Mouse (Mus musculus): Measurements from ENCODE around the gene Acaca.

Acaca gene

DNA sequence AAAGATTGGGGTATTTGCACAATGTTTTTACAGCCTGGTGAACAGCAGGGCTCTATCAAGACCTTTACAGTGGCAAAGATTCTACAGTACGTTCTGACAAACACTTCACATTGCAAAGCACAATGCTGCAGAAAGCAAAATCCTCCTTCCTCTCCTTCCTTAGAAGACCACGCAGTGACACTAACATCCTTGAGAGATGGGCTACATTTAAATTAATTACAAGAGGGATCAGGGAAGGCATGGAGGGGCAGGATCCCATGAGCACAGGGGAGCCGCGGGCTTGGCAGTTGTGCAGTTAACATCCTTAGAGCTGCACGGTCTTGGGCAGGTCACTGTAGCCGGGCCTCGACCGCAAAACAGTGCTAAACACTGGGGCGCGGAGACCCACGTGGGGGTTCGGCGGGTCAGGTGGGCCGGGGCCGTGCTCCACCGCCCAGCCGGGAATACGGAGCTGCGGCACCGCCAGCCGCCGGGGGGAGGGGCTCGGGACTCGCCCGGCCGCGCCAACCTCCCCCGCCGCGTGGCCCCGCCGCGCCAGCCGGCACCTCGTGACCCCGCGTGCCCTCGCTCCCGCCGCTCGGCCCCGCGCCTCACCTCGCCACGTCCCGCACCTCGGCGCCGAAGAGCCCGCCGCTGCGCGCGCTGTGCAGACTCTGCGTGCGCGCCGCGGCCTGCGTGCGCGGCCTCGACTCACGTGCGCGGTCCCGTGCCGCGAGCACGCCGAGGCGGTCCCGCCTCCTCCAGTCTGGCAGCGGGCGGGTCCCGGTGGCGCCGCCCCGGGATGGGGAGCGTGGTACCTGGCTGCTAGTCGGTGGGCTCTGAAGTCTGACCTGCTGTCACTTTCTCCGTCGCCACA is at the start of gene Acaca, which contains the start of gene Tada2a:
Gene Acaca (plus strand): TSS at position 730 of the 856 bp plus-strand sequence.
Gene Tada2a (minus strand): TSS at position 658 of the 856 bp plus-strand sequence.
- DNase-seq (ENCODE audit: low spot score) = peak; percentile 87

DNA sequence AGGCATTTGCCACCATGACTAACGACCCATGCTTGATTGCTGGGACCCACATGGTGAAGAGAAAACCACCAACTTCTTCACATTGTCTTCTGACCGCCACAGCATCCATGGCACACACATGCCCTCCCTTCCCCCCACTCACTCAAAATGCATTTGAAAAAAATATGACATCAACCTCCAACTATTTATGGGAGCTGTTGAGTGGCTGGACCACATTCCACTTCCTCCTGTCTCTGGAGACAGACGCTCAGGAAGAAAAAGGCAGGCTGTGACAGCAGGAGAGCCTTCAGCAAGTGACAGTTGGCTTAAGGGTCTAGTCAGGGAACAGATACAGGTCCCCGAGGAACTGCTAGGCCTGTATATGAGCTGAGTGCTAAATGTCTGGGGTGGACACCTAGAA is 49.6 kb upstream of the Acaca start:
- no peak for DNase-seq (ENCODE audit: low spot score)

DNA sequence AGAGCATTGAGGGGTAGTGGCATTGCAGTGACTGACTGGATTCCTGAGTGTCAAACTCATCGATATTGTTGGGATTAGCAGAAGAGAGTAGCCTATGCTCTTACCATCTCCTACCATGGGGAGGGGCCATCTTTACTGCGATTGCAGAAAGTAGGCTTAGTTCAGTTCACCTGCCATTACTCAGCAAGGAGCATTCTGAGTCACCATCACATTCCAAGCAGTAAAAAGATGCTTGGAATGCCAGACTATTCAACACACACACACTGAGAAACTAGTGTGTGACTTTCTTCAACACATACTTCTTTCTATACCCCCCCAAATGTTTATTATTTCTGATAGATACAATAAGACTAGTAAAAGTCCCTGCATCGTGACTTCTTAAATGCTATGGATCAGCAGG is 49.1 kb upstream of the Acaca start:
- DNase-seq (ENCODE audit: low spot score) = no peak

DNA sequence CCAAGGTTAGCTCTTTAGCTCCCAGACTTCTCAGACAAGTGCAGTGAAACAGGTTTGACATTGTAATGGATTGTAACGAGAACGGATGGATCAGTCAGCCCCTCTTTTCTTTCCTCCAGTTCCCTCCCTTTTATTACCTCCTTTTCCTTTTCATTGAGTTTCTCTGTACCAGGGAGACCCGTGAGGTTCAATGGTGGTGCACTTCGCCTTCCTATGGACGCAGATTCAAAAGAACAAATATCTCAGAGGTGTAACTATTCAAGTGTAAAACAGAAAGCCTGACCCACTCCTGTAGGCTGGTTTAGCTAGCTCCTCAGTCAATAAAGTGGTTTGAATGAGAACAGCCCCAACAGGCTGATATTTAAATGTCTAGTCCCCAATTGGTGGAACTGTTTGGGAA is 47.6 kb upstream of the Acaca start:
- no peak for DNase-seq (ENCODE audit: low spot score)

DNA sequence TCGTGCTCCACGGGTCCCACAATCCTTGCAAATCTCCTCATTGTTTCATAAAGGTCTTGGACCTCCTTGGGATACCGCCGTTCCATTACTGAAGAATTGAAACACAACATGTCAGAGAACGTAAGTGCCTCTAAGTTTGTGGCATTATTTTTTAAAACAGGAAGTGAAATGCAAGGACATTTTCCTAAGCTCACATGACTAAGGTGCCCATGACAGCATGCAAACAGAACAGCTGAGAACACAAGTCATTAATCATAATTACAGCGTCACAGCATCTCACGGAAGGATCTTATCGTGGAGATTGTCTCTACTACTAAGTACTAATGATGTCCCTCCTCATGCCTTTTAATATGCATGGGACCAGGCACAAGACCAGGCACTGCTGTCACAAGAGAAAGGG is 38.9 kb upstream of the Acaca start:
- DNase-seq (ENCODE audit: low spot score) = no peak

DNA sequence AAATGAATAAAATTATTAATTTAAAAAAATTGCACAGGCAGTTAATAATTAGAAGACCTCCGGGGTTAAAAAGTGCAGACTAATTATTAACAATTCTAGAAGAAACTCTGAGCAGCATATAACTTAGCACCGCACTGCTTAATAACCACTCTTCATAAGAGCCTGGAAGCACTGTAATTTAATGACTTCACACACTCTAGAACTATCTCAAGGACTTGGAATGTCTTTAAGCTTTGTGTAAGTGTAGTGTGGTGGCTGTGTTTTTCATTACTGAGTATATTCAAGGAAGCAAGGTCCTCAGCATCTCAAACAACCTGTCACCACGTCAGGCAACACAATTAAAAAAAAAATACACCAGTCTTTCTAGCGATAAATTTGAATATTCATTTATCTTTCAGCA is 34.4 kb upstream of the Acaca start:
- DNase-seq (ENCODE audit: low spot score) = no peak

DNA sequence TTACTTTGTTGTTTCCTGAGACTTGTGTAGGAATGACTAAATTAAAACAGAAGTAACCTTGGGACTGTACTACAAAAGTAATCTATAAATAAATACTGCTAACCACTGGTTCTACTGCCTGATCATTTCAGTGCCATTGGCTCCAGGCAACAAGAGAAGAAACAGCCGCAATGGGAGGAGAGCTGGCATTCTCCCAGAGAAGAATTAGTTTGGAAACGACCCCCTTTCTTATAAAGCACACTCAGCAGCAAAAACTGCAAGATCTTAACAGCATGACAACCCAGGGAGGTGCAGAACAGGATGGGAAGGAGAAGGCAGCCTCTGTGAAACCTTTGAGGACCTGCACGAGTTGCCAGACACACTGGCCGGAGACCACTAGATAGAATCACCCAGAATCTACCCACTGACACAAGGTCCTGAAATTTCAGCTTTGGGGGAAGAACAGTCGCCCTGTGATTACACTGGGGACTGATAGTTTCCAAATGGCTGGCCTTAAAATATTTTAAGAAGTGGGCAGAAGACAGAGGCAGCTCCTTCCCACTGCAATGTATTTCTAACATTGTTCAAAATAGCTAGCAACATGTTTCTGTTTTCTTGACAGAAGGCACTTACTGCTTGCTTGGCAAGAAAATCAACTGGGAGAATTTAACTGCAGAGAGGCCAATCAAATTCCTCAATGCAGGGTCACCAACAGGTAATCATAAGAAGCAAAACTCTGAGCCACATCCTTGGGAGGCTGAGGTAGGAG is 32.0 kb upstream of the Acaca start:
- DNase-seq (ENCODE audit: low spot score) = no peak

DNA sequence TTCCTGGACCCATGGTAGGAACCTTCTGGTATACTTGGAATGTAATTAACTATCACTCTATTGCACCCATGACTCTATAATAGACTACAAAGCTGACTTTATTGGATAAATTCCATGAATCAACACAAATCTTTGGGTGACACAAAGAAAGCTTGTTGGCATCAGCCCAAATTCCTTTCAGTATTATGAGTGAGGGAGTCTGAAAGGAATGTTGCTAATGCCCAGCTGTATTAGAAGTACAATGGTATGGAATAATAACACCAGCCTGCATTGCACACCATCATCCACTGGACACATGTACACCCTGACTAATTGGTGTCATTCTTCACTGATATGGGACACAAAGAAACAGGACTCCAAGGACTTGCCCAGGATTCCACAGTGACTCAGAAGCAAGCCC is 28.3 kb upstream of the Acaca start:
- DNase-seq (ENCODE audit: low spot score) = no peak

DNA sequence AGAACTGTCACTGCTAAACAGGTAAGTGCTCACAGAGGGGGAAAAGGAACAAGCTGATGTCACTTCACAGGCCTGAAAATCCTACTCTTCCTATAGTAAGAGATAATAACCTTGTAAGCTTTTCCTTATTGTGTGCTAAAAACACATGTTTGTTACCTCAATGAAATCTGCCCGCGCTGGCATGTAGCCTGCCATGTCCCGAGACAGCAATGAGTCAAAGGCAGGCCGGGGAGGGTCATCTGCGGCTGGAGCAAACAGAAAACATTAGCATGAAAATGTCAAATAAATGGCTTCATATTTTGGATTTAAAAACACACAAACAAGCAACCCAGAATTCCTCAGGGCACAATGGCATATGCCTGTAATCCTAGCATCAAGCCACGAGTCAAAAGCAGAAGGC is 25.4 kb upstream of the Acaca start:
- no peak for DNase-seq (ENCODE audit: low spot score)

DNA sequence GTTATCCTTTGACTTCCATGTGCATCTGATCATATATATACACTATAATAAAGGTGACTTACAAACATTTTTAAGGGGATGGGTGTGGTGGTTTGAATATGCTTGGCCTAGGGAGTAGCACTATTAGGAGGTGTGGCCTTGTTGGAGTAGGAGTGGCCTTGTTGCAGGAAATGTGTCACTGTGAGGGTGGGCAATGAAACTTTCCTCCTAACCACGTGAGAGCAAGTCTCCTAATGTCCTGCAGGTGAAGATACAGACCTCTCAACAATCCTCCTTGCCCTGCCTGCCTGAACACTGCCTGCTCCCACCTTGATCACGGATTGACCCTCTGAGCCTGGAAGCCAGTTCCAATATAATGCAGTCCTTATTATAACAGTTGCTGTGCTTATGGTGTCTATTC is 22.3 kb upstream of the Acaca start:
- DNase-seq (ENCODE audit: low spot score) = no peak

DNA sequence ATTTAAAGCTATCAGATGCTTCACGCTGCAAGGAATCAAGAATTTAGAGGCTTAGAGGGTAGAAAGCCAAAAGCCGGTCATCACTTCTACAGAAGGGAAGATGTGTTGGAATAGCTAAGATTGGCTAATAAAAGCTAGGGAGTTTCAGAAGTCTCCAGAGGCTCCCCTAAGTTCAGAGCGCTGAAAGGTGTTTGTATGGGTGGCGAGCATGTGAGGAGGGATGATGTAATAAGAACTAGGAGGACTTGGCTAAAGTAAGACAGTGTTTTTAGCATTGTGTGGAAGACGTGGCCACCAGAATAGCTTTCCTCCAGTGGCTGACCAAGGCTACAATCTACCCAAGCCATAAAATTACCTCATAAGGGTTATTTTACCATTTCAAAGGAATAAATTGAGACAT is 15.8 kb upstream of the Acaca start:
- no peak for DNase-seq (ENCODE audit: low spot score)

DNA sequence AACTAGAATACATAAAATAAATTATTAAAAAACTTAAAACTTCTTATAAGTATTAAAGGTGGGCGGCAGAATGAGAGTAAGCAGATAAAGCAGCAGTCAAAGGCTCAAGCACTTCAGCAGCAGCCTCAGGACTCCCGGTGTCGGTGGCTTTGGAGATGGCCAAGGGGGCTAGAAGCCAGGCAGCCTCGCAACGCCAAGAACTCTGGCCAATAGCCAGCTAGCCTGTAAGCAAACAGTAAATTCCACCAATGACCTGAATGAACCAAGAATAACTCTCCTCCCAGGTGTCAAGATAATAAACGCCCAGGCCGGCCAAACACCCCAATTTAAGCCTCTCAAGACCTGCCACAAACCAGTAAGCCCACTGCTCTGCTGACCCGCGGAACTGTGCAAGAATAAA is 13.8 kb upstream of the Acaca start:
- DNase-seq (ENCODE audit: low spot score) = no peak

DNA sequence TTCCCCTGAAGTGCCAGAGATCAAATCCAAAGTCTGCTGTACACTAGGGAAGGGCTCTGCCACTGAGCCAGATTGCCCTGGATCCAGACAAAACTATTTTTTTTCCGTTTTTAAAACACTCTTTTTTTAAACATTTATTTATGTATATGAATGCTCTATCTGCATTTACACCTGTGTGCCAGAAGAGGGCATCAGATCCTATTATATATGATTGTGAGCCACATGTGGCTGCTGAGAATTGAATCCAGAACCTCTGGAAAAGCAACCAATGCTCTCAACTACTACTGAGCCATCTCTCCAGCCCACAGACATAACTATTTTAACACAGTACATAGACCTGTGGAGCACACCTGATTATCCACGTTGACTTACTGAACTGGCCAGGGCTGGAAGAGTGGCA is 13.3 kb upstream of the Acaca start:
- DNase-seq (ENCODE audit: low spot score) = peak; percentile 8

DNA sequence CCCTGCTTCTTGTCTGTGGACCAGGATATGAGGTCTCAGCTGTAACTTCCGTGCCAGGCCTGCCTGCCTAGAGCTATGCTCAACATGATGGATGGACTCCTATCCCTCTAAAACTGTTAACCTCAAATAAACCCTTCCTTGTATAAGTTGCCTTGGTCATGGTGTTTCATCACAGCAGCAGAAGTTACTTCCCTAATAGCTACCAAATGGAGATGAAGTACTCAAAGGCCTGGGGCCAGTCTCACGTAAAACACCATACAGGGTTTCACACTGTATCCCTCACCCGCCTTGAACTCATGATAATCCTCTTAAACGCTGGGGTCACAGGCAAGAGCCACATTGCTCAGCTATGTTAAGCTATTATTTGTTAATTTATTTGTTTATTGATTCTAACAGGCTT is 12.0 kb upstream of the Acaca start:
- no peak for DNase-seq (ENCODE audit: low spot score)

DNA sequence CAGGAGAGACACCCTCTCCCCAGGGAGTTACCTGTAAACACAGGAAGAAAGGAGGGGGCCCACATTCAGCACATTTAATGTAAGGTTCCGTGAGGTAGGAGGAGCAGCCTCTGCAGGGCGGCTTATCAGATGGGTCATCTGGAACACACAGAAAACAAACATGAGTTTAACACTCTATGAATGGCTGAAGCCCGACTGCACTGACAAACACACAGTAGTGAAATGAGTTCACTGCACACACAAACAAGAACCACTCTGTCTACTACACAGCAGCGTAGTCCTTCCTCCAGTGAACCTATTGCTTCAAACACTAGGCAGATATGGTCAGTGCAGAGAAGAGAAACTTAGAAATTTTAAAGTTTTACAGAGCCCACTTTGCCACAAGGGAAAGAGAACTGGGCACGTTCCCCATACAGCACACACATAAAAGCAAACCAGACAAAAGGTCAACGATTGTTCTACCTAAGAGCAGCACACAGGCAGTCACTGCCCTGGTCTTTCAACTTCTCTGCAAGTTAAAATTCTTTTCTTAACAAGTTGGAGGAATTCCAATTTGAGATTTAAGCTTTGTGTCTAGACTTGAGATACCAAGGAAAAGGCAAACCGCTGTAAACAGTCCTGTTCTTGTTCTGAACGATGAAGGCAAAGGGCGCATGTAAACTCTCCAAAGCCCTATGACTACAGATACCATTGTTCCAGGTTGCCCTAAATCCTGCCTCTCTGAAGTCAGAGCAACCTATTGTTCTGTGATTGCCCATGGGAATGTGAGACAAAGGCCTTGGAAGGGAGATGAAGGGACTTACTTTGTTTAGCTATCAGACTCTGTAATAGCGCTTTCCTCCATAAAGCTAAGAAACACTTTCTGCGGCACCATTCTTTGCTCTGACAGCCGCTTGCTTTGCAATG is 8.2 kb upstream of the Acaca start:
- no peak for DNase-seq (ENCODE audit: low spot score)

DNA sequence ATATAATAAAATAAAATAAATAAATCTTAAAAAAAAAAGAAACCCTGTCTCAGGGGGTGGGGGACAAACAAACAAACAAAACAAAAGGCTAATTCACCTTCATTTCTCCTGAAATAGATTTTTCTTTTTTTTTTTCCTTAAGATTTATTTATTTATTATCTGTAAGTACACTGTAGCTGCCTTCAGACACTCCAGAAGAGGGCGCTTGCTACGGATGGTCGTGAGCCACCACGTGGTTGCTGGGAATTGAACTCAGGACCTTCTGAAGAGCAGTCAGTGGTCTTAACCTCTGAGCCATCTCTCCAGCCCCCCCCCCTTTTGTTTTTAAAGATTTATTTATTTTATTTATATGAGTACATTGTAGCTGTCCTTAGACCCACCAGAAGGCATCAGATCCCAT is 1.5 kb upstream of the Acaca start:
- DNase-seq (ENCODE audit: low spot score) = peak; percentile 7

DNA sequence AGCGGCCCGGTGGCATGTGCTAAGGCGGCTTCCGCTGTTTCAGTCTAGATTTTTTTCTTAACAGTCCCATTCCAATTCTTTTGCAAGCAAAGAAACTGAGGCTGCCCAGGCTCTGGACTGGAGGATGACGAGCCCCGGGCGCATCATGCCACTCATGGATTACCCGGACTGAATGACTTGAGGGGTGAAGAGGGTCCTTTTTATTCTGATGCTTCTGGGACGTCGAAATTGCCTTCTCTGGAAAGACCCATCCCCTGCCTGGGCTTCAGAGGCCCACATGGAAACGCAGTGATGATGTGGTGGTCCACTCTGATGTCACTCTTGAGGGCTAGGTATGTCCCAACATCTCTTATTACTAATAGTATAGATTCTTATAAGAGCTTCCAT is 320 bp downstream of the Acaca start:
- peak; percentile 33 for DNase-seq (ENCODE audit: low spot score)

DNA sequence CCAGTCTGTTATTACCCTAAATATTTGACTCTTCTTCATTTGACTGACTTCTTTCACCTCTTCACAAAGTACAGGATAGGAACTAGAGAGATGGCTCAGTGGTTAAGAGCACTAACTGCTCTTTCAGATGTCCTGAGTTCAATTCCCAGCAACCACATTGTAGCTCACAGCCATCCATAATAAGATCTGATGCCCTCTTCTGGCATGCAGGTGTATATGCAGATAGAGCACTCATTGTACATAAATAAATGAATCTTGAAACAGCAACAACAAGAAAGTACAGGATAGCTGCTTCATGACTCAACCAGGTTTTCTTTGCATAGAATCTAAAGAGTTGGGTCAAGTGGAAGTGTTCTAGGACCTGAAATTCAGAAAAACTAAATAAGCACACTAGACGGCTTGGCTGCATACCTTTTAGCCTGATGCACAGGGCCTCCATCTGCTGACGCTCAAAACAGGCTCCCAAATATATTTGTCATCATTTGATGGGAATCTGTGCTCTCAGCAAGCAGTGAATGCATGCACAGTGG is 4.9 kb downstream of the Acaca start:
- no peak for DNase-seq (ENCODE audit: low spot score)

DNA sequence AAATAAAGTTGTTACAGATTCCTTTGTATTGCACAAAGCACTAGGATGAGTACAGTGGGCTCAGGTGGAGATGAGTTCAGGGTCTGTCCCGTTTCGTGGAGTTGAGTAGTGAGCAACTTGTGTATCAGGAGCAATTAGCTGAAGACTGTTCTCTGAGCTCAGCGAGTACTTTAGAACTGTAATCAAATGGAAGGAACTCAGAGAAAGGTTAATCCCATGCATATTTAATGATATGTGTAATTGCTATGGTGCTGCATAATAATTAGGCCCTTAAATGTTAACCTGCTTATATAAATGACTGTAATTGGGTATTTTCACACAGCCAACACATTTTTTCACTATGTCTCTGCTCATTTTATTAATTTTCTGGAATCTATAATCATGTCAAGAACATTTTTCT is 7.0 kb downstream of the Acaca start:
- DNase-seq (ENCODE audit: low spot score) = no peak

DNA sequence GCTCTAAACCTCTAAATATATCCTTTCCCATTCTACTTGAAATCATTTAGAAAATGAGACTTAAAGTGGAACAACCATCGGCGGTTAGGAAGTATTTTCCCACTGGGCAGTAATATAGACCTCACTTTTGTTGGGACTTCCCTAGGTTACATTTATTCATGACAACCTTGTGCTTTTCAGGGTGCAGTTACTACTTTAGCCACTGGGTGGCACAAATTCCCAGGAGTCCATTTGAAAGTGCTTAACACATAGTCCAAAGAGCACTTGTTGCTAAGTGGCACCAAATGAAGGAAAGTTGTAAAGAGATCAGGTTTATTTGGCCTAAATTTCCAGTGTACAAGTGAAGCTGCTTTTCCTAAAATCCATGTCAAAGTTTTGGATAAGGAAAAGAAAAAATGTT is 12.3 kb downstream of the Acaca start:
- DNase-seq (ENCODE audit: low spot score) = peak; percentile 71

DNA sequence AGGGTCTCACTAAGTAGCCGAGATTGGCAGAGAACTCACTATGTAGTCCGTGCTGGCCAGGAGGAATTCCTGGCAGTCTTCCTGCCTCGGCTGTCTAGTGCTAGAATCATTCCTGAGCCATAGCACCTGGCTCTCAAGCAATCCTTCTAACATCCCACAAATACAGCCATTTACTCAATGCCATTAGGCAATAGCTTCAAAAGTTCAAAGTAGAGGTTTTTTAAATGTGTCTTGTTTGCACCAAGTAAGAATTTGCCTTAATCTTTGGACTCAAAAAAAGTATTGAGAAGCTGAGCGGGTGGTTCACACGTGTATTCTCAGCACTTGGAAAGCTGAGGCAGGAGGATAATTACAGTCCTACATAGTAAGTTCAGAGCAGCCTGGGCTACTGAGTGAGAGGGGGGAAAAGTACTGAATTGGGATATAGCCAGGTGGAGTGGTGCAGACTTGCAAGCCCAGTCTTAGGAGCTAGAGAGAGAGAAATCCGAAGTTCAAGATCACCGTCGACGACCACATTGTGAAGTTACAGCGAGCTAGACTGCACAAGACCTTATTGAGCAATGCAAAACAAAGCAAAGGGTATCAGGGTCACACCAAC is 15.8 kb downstream of the Acaca start:
- no peak for DNase-seq (ENCODE audit: low spot score)

DNA sequence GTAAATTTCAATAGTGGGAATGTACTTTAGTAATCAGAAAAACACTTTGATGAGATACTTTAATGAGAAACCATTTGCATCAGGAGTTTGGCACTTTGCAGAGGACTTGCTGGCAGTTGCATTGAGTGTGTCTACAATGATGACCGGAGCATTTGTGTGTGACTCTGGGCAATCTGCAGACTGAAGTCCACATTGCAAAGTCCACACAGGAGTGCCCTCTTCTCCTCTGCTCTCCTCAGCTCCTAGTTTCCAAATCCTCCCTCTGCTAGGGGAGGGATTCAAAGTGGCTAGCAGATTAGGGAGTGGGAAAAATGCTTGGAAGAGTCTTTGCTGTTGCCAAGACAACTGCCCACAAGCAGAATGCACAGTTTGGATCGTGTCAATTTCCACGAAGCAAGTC is 16.6 kb downstream of the Acaca start:
- DNase-seq (ENCODE audit: low spot score) = no peak
